Mouse (Mus musculus): Measurements from ENCODE around the gene Acaca. TPM values are rescaled to one million over a fixed set of nuclear protein-coding genes. Genes with fewer than 3 reads are reported as not detected.

Gene Acaca
- polyA plus RNA-seq, 1 experiment from 2014 or later, result 31.4 TPM

- 20% methylated on average over 7 of the region's 7 CpGs for WGBS
- no peak for ATAC-seq
- no peak overlapping the region for H3K4me3 ChIP-seq (ENCODE audit: low read depth, low read length)
- peak overlapping the region; percentile 36 for H3K4me2 ChIP-seq (ENCODE audit: low read length)
- H3K27me3 ChIP-seq (ENCODE audit: control insufficient read depth, insufficient read depth, low read depth, low read length), result no peaks in the 10 kb centered on the region
- peaks cover 4% of the 10 kb centered on the region; the same call in 1 of the 2 replicates for H3K4me1 ChIP-seq (ENCODE audit: control insufficient read depth, insufficient read depth, low read length)
- H3K36me3 ChIP-seq (ENCODE audit: control insufficient read depth, insufficient read depth, low read length), result no peaks in the 10 kb centered on the region
- H3K27ac ChIP-seq (ENCODE audit: low read length), result no peak overlapping the region
- no peaks in the 10 kb centered on the region for H3K9me3 ChIP-seq (replicated peaks; ENCODE audit: control insufficient read depth, low read length, poor library complexity, severe bottlenecking)
- H3K9ac ChIP-seq (ENCODE audit: low read depth, low read length), result 0 out of 2 replicates have a peak overlapping the region, but pooled peaks have one; percentile 27
Observed at GRCm38 (mm10) chr11:84168701-84169288, 39.3 kb downstream of the Acaca start.

DNA sequence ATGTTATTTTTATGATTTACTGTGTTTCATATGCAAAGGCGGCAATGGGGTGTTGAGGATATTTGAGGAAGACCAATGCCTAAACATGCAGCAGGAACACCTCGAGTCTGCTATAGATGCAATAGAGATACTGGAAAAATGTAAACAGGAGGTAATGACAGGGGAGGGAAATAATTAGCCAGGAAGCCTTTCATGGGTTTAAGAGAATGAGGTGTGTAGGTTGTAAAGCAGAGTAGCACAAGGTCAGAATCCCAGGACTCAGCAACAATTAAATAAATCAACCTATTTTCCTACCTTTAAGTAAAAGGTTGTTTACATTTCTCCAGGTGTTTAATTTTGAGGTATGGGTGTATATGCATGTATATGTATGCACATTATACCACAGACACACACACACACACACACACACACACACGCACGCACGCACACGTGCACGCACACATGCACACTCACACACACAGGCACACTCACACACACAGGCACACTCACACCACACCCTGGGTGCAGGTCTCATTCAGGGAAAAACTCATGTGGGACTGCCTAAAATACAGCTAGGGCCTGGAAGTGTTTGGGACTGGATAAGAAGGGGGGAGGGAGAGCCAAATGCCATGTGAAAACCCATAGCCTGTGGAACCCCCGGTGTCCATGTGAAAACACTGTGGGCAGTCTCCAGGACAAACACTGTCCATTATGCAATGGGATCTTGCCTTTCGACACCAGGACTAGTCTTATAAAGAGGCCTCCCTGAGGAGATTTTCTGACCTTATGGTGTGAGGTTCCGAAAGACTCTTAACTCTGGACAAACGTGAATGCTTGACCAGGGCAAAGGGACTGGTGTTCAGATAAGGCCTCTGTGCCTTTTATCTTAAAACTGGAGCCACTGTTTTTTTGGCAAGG lies 43.3 kb downstream of the Acaca start:
- no peak overlapping the region for H3K4me2 ChIP-seq (ENCODE audit: low read length)
- no peaks in the 10 kb centered on the region for H3K27me3 ChIP-seq (ENCODE audit: control insufficient read depth, insufficient read depth, low read depth, low read length)
- no peaks in the 10 kb centered on the region for H3K36me3 ChIP-seq (ENCODE audit: control insufficient read depth, insufficient read depth, low read length)
- 68% methylated on average over 11 of the region's 11 CpGs for WGBS
- no peaks in the 10 kb centered on the region for H3K9me3 ChIP-seq (replicated peaks; ENCODE audit: control insufficient read depth, low read length, poor library complexity, severe bottlenecking)
- no peak for ATAC-seq
- H3K4me3 ChIP-seq (ENCODE audit: low read depth, low read length), result no peak overlapping the region
- H3K4me1 ChIP-seq (ENCODE audit: control insufficient read depth, insufficient read depth, low read length), result peaks cover 4% of the 10 kb centered on the region; the same call in 1 of the 2 replicates
- no peak overlapping the region for H3K27ac ChIP-seq (ENCODE audit: low read length)
- no peak overlapping the region for H3K9ac ChIP-seq (ENCODE audit: low read depth, low read length)

DNA sequence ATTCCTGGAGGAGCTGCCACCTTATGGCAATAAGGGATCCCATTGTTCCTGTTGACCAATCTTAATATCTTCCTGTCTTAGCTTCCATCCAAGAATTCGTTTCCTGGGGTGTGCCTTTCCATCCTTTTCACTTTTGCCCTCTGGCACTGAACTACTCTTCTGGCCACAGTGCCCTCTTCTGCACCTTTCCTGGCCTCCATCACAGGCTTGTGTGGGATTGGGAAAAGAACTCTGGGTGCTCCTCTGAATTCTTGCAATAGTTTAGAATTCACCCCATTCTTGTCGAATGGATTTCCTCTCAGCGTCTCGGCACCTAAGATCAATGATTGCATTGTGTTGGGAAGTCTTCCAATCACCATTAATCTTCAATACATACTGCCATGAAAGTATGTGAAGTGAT lies 49.1 kb downstream of the Acaca start:
- H3K4me1 ChIP-seq (ENCODE audit: control insufficient read depth, insufficient read depth, low read length), result peaks cover 15% of the 10 kb centered on the region
- ATAC-seq, result no peak
- no peaks in the 10 kb centered on the region for H3K27me3 ChIP-seq (ENCODE audit: control insufficient read depth, insufficient read depth, low read depth, low read length)
- no peak overlapping the region; the same call in 1 of the 2 replicates for H3K4me3 ChIP-seq (ENCODE audit: low read depth, low read length)
- H3K27ac ChIP-seq (ENCODE audit: low read length), result peak overlapping the region; percentile 90; the same call in 1 of the 2 replicates
- H3K9ac ChIP-seq (ENCODE audit: low read depth, low read length), result no peak overlapping the region
- no peaks in the 10 kb centered on the region for H3K9me3 ChIP-seq (replicated peaks; ENCODE audit: control insufficient read depth, low read length, poor library complexity, severe bottlenecking)
- 44% methylated on average over 4 of the region's 4 CpGs for WGBS
- peak overlapping the region; percentile 89 for H3K4me2 ChIP-seq (ENCODE audit: low read length)
- no peaks in the 10 kb centered on the region for H3K36me3 ChIP-seq (ENCODE audit: control insufficient read depth, insufficient read depth, low read length)

DNA sequence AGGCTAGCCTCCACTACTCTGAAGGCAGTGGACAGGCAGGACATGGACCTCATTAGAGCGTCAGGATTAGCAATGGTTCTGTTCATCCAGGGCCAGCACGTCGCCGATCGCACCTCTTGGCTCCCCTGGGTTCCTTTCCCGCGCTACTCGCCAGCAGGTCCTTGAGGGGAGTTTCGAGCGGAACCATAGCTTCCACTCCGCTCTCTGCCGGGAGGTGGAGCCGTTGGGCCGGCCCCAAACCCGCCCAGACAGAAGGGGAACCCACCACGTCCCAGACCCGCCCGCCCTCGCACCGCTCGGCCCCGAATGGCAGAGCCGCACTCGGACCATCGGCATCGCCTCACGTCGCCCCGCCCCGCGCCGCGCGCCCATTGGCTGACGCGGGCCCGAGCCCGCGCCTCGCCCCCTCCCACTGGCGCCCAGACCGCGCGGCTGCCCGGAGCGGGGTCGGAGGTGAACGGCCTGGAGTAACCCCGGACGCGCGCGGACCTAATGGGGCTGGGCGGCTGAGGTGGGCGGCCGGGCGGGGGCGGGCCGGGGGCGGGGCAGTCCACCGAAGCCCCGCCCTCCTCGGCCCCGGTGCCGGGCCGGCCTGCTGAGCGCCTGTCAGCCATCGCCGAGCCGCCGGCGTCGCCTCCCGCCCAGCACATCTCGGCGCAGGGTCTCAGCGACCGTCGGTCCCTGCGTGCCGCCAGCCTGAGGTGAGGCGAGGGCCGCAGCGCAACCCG lies 49.9 kb downstream of the Acaca start:
- Histone ChIP-seq H3K4me1 (ENCODE audit: control insufficient read depth, insufficient read depth, low read length) (peaks cover 15% of the 10 kb centered on the region), H3K4me2 (ENCODE audit: low read length) (peak overlapping the region; percentile 89), H3K27me3 (ENCODE audit: control insufficient read depth, insufficient read depth, low read depth, low read length) (no peaks in the 10 kb centered on the region), H3K27ac (ENCODE audit: low read length) (peak overlapping the region; percentile 90), H3K9ac (ENCODE audit: low read depth, low read length) (peak overlapping the region; percentile 82), H3K9me3 (replicated peaks; ENCODE audit: control insufficient read depth, low read length, poor library complexity, severe bottlenecking) (no peaks in the 10 kb centered on the region), H3K36me3 (ENCODE audit: control insufficient read depth, insufficient read depth, low read length) (no peaks in the 10 kb centered on the region), H3K4me3 (ENCODE audit: low read depth, low read length) (peak overlapping the region; percentile 69)
- peak; percentile 98 for ATAC-seq
- WGBS, result 1% methylated on average over 51 of the region's 85 CpGs

DNA sequence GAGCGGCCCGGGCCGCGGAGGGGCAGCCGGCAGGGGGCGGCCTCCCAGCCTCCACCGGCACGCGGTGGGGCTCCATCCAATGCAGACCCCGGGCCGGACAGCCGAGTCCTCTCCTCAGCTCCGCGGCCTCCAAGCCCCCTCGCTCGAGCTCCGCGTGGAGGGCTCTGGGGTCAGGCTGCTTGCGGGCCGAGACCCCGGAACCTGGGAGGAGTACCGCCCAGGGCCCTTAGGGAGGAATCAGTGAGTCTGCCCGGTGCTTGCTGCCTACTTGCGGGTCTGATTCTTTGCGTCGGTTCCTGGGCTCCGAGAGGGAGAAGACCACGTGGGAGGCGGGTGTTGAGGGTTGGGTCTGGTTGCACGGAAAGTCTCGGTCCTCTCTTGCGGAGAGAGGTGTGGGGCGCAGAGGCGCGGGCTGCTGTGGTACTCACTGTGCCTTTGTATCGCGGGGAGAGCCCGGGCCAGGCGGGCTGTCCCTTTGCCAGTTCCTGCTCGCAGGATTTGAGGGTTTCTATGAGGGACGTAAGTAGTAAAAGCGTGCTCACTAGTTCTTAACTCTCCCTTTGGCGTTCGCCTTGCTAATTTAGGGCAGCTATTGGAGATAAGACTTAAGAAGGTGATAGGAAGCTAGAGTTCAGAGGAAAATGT lies 50.6 kb downstream of the Acaca start:
- ATAC-seq, result peak; percentile 75
- peak overlapping the region; percentile 89 for H3K4me2 ChIP-seq (ENCODE audit: low read length)
- H3K4me1 ChIP-seq (ENCODE audit: control insufficient read depth, insufficient read depth, low read length), result peaks cover 15% of the 10 kb centered on the region
- no peaks in the 10 kb centered on the region for H3K36me3 ChIP-seq (ENCODE audit: control insufficient read depth, insufficient read depth, low read length)
- no peaks in the 10 kb centered on the region for H3K27me3 ChIP-seq (ENCODE audit: control insufficient read depth, insufficient read depth, low read depth, low read length)
- H3K9me3 ChIP-seq (replicated peaks; ENCODE audit: control insufficient read depth, low read length, poor library complexity, severe bottlenecking), result no peaks in the 10 kb centered on the region
- peak overlapping the region; percentile 90 for H3K27ac ChIP-seq (ENCODE audit: low read length)
- H3K4me3 ChIP-seq (ENCODE audit: low read depth, low read length), result peak overlapping the region; percentile 69
- H3K9ac ChIP-seq (ENCODE audit: low read depth, low read length), result peak overlapping the region; percentile 82
- WGBS, result under 1% methylated on average over 43 of the region's 44 CpGs

- peak overlapping the region; percentile 89 for H3K4me2 ChIP-seq (ENCODE audit: low read length)
- no peaks in the 10 kb centered on the region for H3K9me3 ChIP-seq (replicated peaks; ENCODE audit: control insufficient read depth, low read length, poor library complexity, severe bottlenecking)
- peaks cover 15% of the 10 kb centered on the region for H3K4me1 ChIP-seq (ENCODE audit: control insufficient read depth, insufficient read depth, low read length)
- ATAC-seq, result no peak
- H3K4me3 ChIP-seq (ENCODE audit: low read depth, low read length), result peak overlapping the region; percentile 69; the same call in 1 of the 2 replicates
- no peaks in the 10 kb centered on the region for H3K27me3 ChIP-seq (ENCODE audit: control insufficient read depth, insufficient read depth, low read depth, low read length)
- peak overlapping the region; percentile 34; the same call in 1 of the 2 replicates for H3K9ac ChIP-seq (ENCODE audit: low read depth, low read length)
- WGBS, result 56% methylated on average over 2 of the region's 2 CpGs
- H3K27ac ChIP-seq (ENCODE audit: low read length), result no peak overlapping the region
- H3K36me3 ChIP-seq (ENCODE audit: control insufficient read depth, insufficient read depth, low read length), result no peaks in the 10 kb centered on the region
Observed at GRCm38 (mm10) chr11:84181286-84181685, 51.8 kb downstream of the Acaca start.

DNA sequence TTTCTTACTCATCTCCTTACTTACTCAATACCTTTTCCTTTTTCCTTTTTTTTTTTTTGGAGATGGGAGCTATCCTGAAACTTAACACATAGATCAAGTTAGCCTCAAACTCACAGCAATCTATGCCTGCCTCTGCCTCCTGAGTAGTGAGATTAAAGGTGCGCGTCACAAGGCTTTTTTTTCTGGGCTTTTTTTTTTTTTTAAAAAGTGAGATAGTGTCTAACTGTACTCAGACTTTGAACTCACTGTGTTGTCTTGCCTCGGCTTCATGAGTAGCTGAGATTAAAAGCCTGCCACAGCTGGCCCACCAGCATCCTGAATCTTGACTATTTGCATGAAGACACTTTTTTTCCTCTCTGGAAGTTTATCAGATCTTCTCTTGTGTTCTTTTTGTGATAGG lies 59.1 kb downstream of the Acaca start:
- H3K27ac ChIP-seq (ENCODE audit: low read length), result no peak overlapping the region
- no peaks in the 10 kb centered on the region for H3K9me3 ChIP-seq (replicated peaks; ENCODE audit: control insufficient read depth, low read length, poor library complexity, severe bottlenecking)
- no peak overlapping the region for H3K9ac ChIP-seq (ENCODE audit: low read depth, low read length)
- H3K4me1 ChIP-seq (ENCODE audit: control insufficient read depth, insufficient read depth, low read length), result no peaks in the 10 kb centered on the region
- H3K4me3 ChIP-seq (ENCODE audit: low read depth, low read length), result no peak overlapping the region
- no peak for ATAC-seq
- H3K4me2 ChIP-seq (ENCODE audit: low read length), result no peak overlapping the region
- 88% methylated on average over 3 of the region's 3 CpGs for WGBS
- H3K36me3 ChIP-seq (ENCODE audit: control insufficient read depth, insufficient read depth, low read length), result no peaks in the 10 kb centered on the region
- H3K27me3 ChIP-seq (ENCODE audit: control insufficient read depth, insufficient read depth, low read depth, low read length), result no peaks in the 10 kb centered on the region

DNA sequence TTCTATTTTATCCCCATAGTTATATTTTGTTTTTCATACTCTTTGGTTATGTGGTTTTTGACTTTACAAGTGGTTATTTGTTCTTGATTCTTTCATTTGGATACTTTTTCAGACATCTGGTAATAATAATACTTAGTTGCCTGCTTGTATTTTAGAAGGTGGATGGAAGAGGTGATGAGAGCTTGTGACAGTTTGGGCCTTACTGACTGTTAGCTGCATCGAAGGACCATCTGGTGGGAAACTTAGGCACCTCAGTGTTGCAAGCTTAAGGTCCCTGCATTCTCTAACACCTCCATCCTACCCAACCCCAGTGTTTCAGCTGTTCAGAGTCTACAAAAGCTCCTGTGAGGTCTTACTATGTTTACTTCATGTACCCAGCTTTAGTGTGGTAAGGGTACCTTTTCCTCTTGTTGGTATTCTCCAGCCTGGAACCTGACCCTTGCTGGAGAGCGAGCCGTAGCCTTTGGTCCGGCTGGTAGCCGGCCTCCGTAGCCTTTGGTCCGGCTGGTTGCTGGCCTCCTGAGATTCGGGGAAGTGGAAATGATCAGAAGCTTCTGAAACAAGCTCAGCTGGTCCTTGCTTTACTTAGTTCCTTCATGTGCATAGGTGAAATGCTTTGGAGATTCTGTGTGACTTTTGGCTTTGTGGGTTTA lies 61.2 kb downstream of the Acaca start:
- H3K36me3 ChIP-seq (ENCODE audit: control insufficient read depth, insufficient read depth, low read length), result no peaks in the 10 kb centered on the region
- WGBS, result 93% methylated on average over 8 of the region's 8 CpGs
- ATAC-seq, result no peak
- no peak overlapping the region for H3K4me2 ChIP-seq (ENCODE audit: low read length)
- no peak overlapping the region for H3K27ac ChIP-seq (ENCODE audit: low read length)
- no peak overlapping the region for H3K4me3 ChIP-seq (ENCODE audit: low read depth, low read length)
- H3K9ac ChIP-seq (ENCODE audit: low read depth, low read length), result no peak overlapping the region
- no peaks in the 10 kb centered on the region for H3K27me3 ChIP-seq (ENCODE audit: control insufficient read depth, insufficient read depth, low read depth, low read length)
- H3K4me1 ChIP-seq (ENCODE audit: control insufficient read depth, insufficient read depth, low read length), result no peaks in the 10 kb centered on the region
- H3K9me3 ChIP-seq (replicated peaks; ENCODE audit: control insufficient read depth, low read length, poor library complexity, severe bottlenecking), result no peaks in the 10 kb centered on the region

Measured in midbrain, embryonic 16.5 days (tissue).